Mouse (Mus musculus) layer of hippocampus, postnatal 36 days (tissue): ENCODE measurements around the gene Rfx5. TPM values are rescaled to one million over a fixed set of nuclear protein-coding genes. Genes with fewer than 3 reads are reported as not detected.
"Not testable (repeated sequence)": the region's sequence is repeated elsewhere in the genome, so short reads cannot be mapped to it uniquely, and the experiment has no call there.

Experiments
- DNase-seq, 2 experiments: peaks; one replicate each; pipeline ENCODE4 v3.0.0; 2022
- total RNA-seq, 2 experiments: library from RNA; stranded (reverse); gene quantifications; 2 replicates each; pipeline ENCODE4 v1.2.3; 2021

Gene Rfx5
- 10 to 100 TPM; 23.6 to 26.2 TPM for total RNA-seq

DNA sequence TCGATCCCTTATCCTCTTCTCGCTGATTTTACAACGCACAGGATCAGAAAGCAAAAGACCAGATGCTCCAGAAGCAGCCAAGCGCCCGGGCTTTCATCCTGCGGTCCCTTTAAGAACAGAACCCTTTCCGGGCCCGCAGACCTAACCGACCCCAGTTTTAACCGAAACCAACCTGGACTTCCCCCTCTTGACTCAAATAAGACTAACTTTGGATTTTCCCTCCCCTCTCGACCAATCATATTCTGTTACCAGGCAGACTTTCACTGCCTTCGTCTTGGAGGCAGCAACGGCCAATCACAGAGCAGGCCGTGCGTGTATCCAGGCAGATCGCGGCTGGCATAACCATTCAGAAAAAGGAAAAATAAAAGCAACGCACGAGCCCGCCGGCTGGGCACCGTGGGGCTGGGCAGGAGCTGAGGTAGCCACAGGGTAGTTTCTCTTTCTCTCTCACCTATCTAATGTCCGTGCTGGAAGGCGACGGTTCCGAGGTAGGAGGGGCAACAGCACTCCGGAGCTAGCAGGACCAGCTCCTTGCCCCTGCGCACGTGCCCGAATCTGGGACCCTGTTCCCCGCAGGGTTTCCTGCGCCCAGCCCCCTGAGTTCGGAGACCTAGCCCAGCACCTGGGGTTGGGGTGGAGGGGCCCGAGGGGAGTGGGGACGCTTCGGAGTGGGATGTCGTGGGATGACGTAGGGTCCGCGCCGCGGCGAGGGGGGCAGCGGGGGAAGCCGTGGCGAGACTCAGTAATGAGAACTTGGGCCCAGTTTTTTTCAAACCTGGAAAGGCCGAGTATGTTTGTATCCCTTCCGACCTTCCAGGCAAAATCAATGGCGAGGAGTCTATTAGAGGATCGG lies at the start of gene Rfx5:
Gene Rfx5 (plus strand): TSS at position 312 of the 853 bp plus-strand sequence.
- DNase-seq = peak; percentile 86 to 89

DNA sequence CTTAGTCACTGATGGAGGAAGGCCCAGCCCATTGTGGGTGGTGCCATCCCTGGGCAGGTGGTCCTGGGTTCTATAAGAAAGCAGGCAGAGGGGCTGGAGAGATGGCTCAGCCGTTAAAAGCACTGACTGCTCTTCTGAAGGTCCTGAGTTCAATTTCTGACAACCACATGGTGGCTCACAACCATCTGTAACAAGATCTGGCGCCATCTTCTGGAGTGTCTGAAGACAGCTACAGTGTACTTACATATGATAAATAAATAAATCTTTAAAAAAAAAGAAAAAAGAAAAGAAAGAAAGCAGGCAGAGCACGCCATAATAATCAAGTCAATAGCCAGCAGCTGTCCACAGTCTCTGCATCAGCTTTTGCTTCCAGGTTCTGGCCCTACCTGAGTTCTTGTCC lies 49.1 kb upstream of the Rfx5 start:
- DNase-seq = not testable (repeated sequence)

GRCm38 (mm10) chr3:94906482-94906881 lies 47.4 kb upstream of the Rfx5 start:
- DNase-seq = no peak

- no peak for DNase-seq
Measured at GRCm38 (mm10) chr3:94911050-94911693, 42.7 kb upstream of the Rfx5 start.

DNA sequence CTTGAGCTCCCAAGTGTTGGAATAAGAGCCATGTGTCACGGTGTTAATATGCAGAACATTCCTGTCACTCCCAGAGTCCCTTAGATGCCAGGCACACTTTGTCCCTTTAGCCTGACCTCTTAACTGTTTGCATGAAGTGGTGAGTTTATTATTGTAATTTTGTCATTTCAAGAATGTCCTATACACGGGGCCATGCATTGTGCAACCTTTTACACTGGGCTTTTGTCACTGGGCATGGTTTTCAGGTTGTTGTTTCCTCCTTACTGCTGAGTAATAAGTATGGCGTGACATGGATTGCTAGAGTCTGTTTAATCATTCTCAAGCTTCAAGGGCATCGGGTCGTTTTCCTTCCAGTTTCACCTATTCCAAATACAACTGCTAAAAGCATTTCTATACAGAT lies 40.1 kb upstream of the Rfx5 start:
- DNase-seq = no peak

DNA sequence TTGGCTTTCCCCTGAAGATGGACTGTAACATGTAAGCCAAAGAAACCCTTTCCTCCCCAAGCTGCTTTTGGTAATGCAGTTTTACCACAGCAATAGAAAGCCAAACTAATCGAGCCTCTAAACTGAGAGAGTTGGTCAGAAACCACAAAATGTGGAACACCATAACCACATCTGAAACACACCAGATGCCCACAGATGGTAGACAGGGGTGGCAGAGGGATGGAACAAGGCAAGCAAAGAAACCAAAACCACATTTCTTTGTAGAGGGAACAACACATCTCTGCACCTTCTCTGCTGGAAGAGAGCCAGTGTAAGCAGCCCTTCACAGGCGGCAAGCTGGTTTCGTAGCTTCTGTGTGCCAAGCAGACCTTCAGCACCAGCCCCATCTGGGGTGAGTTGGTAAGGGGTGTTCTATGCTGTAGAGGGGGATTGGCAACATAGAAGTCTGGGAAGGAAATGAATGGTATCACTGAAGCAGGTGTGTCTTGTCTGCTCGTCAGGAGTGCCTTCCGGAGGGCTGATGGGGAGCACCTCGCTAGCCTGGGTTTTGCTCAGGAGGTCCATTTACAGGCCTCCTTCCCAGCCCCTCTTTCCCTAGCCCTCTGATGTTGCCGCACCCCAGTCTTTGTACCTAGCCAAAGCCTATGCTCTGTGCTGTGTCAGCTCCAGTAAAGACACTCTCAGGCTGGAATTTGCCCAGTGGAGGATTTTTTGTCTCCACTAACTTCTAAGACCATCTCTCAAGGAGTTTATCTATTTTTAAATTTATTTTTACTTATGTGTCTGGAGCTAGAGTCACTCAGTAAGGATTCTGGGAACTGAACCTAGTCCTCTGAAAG lies 37.8 kb upstream of the Rfx5 start:
- DNase-seq = no peak

GRCm38 (mm10) chr3:94917816-94918361 lies 36.0 kb upstream of the Rfx5 start:
- DNase-seq = no peak

DNA sequence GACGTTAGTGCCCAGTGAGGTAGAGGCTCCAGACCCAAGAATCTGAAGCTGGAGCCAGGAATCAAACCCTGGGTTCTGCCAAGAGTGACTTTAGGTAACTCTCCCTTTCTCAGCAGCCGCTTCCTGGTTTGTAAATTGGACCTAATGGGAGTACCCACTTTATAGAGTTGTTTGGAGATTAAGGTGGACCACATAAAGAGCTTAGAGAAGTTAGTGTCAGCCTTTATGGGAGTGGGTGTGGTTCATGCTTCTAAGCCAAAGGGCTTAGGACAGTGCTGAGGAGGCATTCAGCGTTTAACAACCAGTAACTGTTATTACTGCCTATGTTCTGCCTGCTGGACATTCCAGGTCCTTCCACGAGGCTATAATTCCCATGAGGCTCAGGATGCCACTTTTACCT lies 35.0 kb upstream of the Rfx5 start:
- DNase-seq = no peak

DNA sequence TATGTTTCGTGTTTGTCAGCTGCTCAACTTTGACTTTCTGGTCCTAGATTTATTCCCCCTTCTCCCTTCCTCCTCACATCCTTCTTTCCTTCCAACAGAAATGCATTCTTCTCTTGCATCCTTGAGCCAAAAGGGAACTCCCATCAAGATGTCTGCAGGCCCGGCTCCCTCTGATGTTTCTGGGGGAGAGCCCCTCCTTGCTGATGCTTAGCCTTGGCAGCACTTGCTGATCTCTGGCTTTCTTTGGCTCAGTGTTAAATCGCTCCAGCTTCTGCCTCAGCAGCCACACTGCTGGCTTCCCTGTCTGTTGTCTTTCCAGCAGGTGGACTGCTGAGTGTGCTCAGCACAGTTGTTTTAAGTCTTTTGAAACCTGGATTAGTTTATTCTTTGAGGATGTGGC lies 32.8 kb upstream of the Rfx5 start:
- DNase-seq = no peak

- no peak for DNase-seq
Measured at GRCm38 (mm10) chr3:94922333-94922732, 31.5 kb upstream of the Rfx5 start.

GRCm38 (mm10) chr3:94924688-94925087 lies 29.2 kb upstream of the Rfx5 start:
- DNase-seq = no peak

- not testable (repeated sequence) for DNase-seq
Measured at GRCm38 (mm10) chr3:94926301-94926736, 27.6 kb upstream of the Rfx5 start.

DNA sequence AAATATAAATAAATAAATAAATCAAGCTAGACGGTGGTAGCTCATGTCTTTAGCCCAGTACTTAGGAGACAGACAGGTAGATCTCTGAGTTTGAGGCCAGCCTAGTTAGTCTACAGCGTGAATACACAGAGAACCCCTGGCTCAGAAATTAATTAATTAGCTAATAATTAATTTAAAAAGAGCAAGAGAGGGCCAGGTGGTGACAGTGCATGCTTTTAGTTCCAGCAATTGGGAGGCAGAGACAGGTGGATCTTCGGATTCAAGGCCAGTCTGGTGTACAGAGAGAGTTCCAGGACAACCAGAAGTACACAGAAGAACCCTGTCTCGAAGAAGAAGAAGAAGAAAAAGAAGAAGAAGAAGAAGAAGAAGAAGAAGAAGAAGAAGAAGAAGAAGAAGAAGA lies 24.9 kb upstream of the Rfx5 start:
- DNase-seq = not testable (repeated sequence)

DNA sequence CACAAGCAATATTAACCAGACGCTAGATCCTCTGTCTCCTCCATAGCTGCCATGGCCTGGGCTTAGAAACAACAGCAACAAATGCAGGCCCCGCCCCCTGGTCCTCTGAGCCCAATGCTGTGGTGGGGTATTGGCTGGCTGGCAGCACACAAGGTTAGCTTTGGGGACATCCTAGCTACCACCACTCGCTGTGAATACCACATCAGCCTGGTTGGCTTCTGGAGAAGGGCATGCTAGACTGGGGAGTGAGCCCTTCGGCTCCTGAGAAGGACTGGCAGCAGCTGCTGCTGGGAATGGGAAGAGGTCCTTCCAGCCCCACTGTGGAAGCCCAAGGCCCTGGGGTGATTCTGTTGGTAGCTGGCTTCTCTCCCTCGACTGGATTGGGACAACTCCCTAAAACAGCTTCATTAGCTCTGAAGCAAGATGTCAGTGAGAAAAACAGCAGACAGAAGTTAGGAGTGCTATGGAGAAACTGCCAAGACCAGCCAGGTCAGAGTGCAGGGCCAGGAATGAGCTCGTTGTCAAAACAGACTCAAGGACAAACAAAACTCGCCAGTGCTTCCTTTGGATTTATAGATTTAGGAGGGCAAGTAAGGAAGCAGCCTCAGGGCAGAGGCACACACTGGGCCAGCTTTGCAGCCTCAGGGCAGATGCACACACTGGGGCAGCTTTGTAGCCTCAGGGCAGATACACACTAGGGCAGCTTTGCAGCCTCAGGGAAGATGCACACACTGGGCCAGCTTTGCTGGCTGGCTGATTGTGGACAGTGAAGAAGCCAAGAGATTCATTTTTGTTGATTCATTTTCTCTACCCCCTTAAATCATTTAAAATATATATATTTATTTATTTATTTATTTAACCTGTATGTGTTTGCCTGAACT lies 23.2 kb upstream of the Rfx5 start:
- not testable (repeated sequence) for DNase-seq

- not testable (repeated sequence) for DNase-seq
Measured at GRCm38 (mm10) chr3:94931427-94932082, 22.3 kb upstream of the Rfx5 start.

GRCm38 (mm10) chr3:94932279-94932678 lies 21.6 kb upstream of the Rfx5 start:
- DNase-seq = not testable (repeated sequence)

GRCm38 (mm10) chr3:94932809-94933564 lies 20.9 kb upstream of the Rfx5 start, which contains the start of gene Selenbp1:
Gene Selenbp1 (plus strand): TSS chr3:94933056.
- peak; percentile 48 to 64 for DNase-seq

DNA sequence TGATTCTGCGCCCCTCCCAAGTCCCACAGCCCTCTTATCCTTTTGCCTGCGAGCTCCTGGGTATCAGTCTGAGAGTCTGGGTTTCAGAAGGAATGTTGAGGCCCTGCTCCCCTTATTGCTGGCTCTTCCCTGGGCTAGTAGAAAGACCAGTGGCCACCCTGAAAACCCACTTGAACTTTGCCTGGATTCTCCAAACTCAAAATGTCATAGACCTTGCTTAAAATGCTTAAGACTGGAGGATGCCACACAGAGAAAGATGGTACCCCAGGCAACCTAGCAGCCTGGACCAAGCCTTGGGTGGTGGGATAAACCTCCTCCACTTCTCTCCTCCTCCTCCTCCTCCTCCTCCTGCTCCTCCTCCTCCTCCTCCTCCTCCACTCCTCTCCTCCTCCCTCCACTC lies 20.3 kb upstream of the Rfx5 start:
- not testable (repeated sequence) for DNase-seq

DNA sequence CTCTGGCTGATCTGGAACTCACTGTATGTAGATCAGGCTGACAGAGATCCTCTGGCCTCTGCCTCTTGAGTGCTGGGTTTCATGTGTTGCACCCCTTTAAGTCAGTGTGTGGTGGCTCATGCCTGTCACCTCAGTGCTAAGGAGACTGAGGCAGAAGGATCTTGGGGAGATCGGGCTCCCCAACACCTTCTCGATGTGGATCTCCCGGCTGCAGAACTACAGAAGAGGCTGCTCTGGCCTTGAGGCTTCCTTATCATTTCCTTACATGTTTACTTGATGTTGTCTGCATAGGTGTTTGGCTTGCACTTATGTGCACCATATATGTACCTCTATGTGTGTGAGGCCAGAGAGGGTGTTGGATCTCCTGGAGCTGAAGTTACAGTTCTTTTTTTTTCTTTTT lies 19.3 kb upstream of the Rfx5 start:
- DNase-seq = not testable (repeated sequence)

- not testable (repeated sequence) for DNase-seq
Measured at GRCm38 (mm10) chr3:94935332-94935731, 18.5 kb upstream of the Rfx5 start.
